ENCODE assay signal across 1 mouse cellular context in the genomic region with DNA sequence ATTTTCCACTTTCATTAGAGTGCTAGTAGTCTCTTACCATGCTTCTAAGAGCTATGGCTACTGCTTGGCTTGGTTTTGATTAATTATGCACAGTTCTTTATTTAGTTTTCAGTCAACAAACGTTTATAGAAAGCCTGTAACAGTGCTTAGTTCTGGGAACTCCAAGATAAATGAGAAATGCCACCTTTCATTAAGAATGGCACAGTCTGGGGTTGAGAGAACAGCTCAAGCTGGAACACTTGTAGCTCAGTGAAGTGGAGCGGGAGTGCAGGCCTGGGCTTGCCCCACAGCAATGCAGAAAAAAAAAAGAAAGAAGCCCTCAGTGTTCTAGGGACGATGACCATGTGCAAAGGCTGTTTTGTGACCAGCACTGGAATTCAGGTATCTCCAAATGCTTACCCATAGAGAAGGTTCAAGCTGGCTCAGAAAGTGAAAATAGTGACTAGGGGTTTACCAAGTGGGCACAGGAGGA.
A peak's percentile ranks its signal among the peaks of the same experiment; 100 is the strongest.
TF ChIP-seq lines count a peak whose summit lies in the region.

No protein-coding gene starts in this region.

TF ChIP-seq in CH12.LX, 34 proteins besides CTCF, POLR2A, EP300 and RAD21 (continued from another document):
- TF ChIP-seq ZMIZ1 (IDR thresholded peaks at IDR 0.05; ENCODE audit: low read depth, low read length): no peak; the same call in none of the 2 replicates
- TF ChIP-seq MXI1 (IDR thresholded peaks at IDR 0.05; ENCODE audit: low read depth, low read length): peak; percentile 93
- TF ChIP-seq NELFE (IDR thresholded peaks at IDR 0.05; ENCODE audit: low read depth, low read length): peak; percentile 64; the same call in 1 of the 2 replicates
- TF ChIP-seq GABPA (IDR thresholded peaks at IDR 0.05; ENCODE audit: insufficient replicate concordance, low read depth, low read length): no peak
- peak; percentile 98 for TF ChIP-seq MYC (IDR thresholded peaks at IDR 0.05; ENCODE audit: low read depth, low read length)
- peak; percentile 94 for TF ChIP-seq MAX (IDR thresholded peaks at IDR 0.05; ENCODE audit: low read length)
- 0 out of 2 replicates have a peak, but pooled peaks have one; percentile 23 for TF ChIP-seq MAZ (IDR thresholded peaks at IDR 0.05; ENCODE audit: low read depth, low read length)
- TF ChIP-seq PAX5 (IDR thresholded peaks at IDR 0.05; ENCODE audit: low read length): no peak
- 0 out of 2 replicates have a peak, but pooled peaks have one; percentile 37 for TF ChIP-seq TBP (conservative IDR thresholded peaks at IDR 0.05; ENCODE audit: low read depth, low read length)
- peak; percentile 22 for TF ChIP-seq SMC3 (IDR thresholded peaks at IDR 0.05; ENCODE audit: low read depth, low read length)
- 0 out of 2 replicates have a peak, but pooled peaks have one; percentile 42 for TF ChIP-seq MAFK (IDR thresholded peaks at IDR 0.05; ENCODE audit: insufficient replicate concordance, low read length)
- 0 out of 2 replicates have a peak, but pooled peaks have one; percentile 70 for TF ChIP-seq CHD2 (IDR thresholded peaks at IDR 0.05; ENCODE audit: low read length)
- peak; percentile 92 for TF ChIP-seq SIN3A (IDR thresholded peaks at IDR 0.05; ENCODE audit: low read length)
- no peak for TF ChIP-seq ZC3H11A (IDR thresholded peaks at IDR 0.05; ENCODE audit: low read depth, low read length)
TF ChIP-seq in CH12.LX: peak in this region for 22.
